Mouse (Mus musculus) heart, embryonic 13.5 days (tissue): ENCODE data around the gene Sgcd. TPM values are rescaled to one million over a fixed set of nuclear protein-coding genes. Genes with fewer than 3 reads are reported as not detected.

Experiments
- ATAC-seq: fragments of 200-750 bp; cut with Nextera tagmentation; 2 replicates; pipeline ENCODE4 v1.8.0; 2017; ENCODE audit warnings: moderate TSS enrichment; ENCODE audit not compliant: insufficient number of reproducible peaks, low FRiP score, low TSS enrichment; ENCODE audit errors: extremely low read depth
- H3K27ac ChIP-seq: fragments of 300-500 bp; sonication (generic); replicated peaks from 2 replicates; pipeline ENCODE4 v1.5.1; 2015; ENCODE audit warnings: moderate library complexity, mild to moderate bottlenecking, inconsistent platforms
- H3K27me3 ChIP-seq: fragments of 300-500 bp; sonication (generic); replicated peaks from 2 replicates; pipeline ENCODE4 v1.6.1; 2015; ENCODE audit warnings: mild to moderate bottlenecking, inconsistent platforms
- H3K36me3 ChIP-seq: fragments of 300-500 bp; sonication (generic); 2 replicates; pipeline ENCODE4 v1.6.1; 2015; ENCODE audit warnings: mild to moderate bottlenecking, inconsistent platforms
- H3K4me1 ChIP-seq: fragments of 300-500 bp; sonication (generic); 2 replicates; pipeline ENCODE4 v1.6.1; 2015; ENCODE audit warnings: inconsistent platforms
- H3K4me2 ChIP-seq: fragments of 300-500 bp; sonication (generic); 2 replicates; pipeline ENCODE4 v1.6.1; 2015; ENCODE audit warnings: inconsistent platforms, mild to moderate bottlenecking, moderate library complexity
- H3K4me3 ChIP-seq: fragments of 300-500 bp; sonication (generic); 2 replicates; pipeline ENCODE4 v1.5.1; 2015; ENCODE audit warnings: moderate library complexity, mild to moderate bottlenecking, inconsistent platforms
- H3K9ac ChIP-seq: fragments of 300-500 bp; sonication (generic); 2 replicates; pipeline ENCODE4 v1.6.1; 2015; ENCODE audit warnings: inconsistent platforms, mild to moderate bottlenecking, moderate library complexity
- H3K9me3 ChIP-seq: fragments of 300-500 bp; sonication (generic); 2 replicates; pipeline ENCODE4 v1.6.1; 2016; ENCODE audit warnings: inconsistent platforms
- WGBS: fragments of 180-500 bp; shearing (Covaris S2); methylation state at CpG from one replicate; pipeline ENCODE4 v1.1.7; 2015; ENCODE audit warnings: mixed read lengths; 5-methylcytosine and 5-hydroxymethylcytosine counted together
- polyA plus RNA-seq: library from polyadenylated mRNA; unstranded; fragments of >200 nt; fragmentation: Nextera tagmentation; extraction: Ambion mirVana; gene quantifications from 2 replicates; pipeline ENCODE4 v1.2.1, GENCODE M21; 2015

Sgcd gene
- polyA plus RNA-seq, 1 experiment from 2014 or later = 6.0 TPM

- no peak overlapping the region for H3K4me3 ChIP-seq
- H3K4me1 ChIP-seq = peaks cover 11% of the 10 kb centered on the region
- H3K9me3 ChIP-seq = no peaks in the 10 kb centered on the region
- H3K4me2 ChIP-seq = no peak overlapping the region
- H3K27me3 ChIP-seq = no peaks in the 10 kb centered on the region
- H3K9ac ChIP-seq = no peak overlapping the region
- 80% methylated on average over 1 of the region's 1 CpGs for WGBS
- no peak overlapping the region for H3K27ac ChIP-seq
- no peak for ATAC-seq
- no peaks in the 10 kb centered on the region for H3K36me3 ChIP-seq
Observed at GRCm38 (mm10) chr11:47005301-47005875, 983.4 kb downstream of the Sgcd start.

DNA sequence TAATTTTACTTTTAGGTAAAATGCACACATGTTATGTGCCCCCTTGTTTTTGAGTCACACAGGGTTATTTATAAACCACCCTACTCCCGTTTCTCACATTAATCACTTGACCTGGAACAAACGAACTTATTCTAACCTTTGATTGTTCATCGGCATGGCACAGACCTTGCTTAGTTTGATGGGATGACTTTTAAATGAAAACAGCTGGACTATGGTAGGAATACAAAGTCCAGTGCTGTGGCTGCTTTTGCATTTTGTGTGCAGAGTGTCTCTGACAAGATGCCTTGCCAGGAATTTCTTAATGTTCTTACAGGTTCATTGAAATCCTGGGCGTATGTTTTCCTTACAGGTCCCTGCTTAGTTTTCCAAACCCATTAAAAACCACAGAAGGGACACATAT, 1049.5 kb downstream of the Sgcd start:
- Histone ChIP-seq H3K27me3 (no peaks in the 10 kb centered on the region), H3K27ac (no peak overlapping the region), H3K4me1 (no peaks in the 10 kb centered on the region), H3K9ac (no peak overlapping the region), H3K36me3 (no peaks in the 10 kb centered on the region), H3K4me2 (no peak overlapping the region), H3K9me3 (no peaks in the 10 kb centered on the region), H3K4me3 (no peak overlapping the region)
- ATAC-seq = no peak
- 57% methylated on average over 4 of the region's 4 CpGs for WGBS

GRCm38 (mm10) chr11:46924946-46925345, 1063.8 kb downstream of the Sgcd start:
- Histone ChIP-seq H3K4me1 (no peaks in the 10 kb centered on the region), H3K4me3 (no peak overlapping the region), H3K27ac (no peak overlapping the region), H3K36me3 (no peaks in the 10 kb centered on the region), H3K9ac (no peak overlapping the region), H3K4me2 (no peak overlapping the region), H3K27me3 (no peaks in the 10 kb centered on the region), H3K9me3 (no peaks in the 10 kb centered on the region)
- 56% methylated on average over 1 of the region's 1 CpGs for WGBS
- ATAC-seq = no peak

GRCm38 (mm10) chr11:46920244-46920643, 1068.5 kb downstream of the Sgcd start:
- Histone ChIP-seq H3K27ac (no peak overlapping the region), H3K27me3 (no peaks in the 10 kb centered on the region), H3K4me1 (no peaks in the 10 kb centered on the region), H3K36me3 (no peaks in the 10 kb centered on the region), H3K4me3 (no peak overlapping the region), H3K9ac (no peak overlapping the region), H3K9me3 (no peaks in the 10 kb centered on the region), H3K4me2 (no peak overlapping the region)
- no peak for ATAC-seq
- WGBS = 81% methylated on average over 1 of the region's 1 CpGs

- Histone ChIP-seq H3K36me3 (no peaks in the 10 kb centered on the region), H3K27ac (no peak overlapping the region), H3K4me2 (no peak overlapping the region), H3K4me3 (no peak overlapping the region), H3K9ac (no peak overlapping the region), H3K27me3 (no peaks in the 10 kb centered on the region), H3K9me3 (no peaks in the 10 kb centered on the region), H3K4me1 (no peaks in the 10 kb centered on the region)
- ATAC-seq = no peak
- WGBS = 60% methylated on average over 5 of the region's 5 CpGs
Observed at GRCm38 (mm10) chr11:46912656-46913237, 1076.0 kb downstream of the Sgcd start.

DNA sequence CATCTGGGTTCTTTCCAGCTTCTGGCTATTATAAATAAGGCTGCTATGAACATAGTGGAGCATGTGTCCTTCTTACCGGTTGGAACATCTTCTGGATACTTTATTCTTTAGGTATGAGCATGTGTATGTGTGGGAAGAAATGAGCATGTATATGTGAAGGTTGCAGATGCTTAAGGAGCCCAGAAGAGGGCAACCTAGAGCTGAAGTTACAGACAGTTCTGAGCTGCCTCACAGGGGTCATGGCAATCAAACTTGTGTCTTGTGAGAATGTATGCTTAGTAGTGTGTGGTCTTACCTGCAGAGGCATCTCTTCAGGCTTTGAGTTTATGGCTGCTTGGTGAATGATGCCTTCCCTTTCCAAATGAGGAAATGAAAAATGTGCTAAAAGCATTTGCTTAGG, 1084.5 kb downstream of the Sgcd start:
- Histone ChIP-seq H3K9ac (no peak overlapping the region), H3K4me1 (no peaks in the 10 kb centered on the region), H3K4me2 (no peak overlapping the region), H3K27ac (no peak overlapping the region), H3K9me3 (peaks cover 5% of the 10 kb centered on the region), H3K27me3 (no peaks in the 10 kb centered on the region), H3K36me3 (no peaks in the 10 kb centered on the region), H3K4me3 (no peak overlapping the region)
- no peak for ATAC-seq
- 78% methylated on average over 1 of the region's 1 CpGs for WGBS

GRCm38 (mm10) chr11:46889093-46889492, 1099.7 kb downstream of the Sgcd start:
- Histone ChIP-seq H3K4me1 (no peaks in the 10 kb centered on the region), H3K4me2 (no peak overlapping the region), H3K27ac (no peak overlapping the region), H3K9ac (no peak overlapping the region), H3K27me3 (no peaks in the 10 kb centered on the region), H3K36me3 (no peaks in the 10 kb centered on the region), H3K9me3 (no peaks in the 10 kb centered on the region), H3K4me3 (no peak overlapping the region)
- ATAC-seq = no peak
- WGBS = 75% methylated on average over 3 of the region's 3 CpGs

DNA sequence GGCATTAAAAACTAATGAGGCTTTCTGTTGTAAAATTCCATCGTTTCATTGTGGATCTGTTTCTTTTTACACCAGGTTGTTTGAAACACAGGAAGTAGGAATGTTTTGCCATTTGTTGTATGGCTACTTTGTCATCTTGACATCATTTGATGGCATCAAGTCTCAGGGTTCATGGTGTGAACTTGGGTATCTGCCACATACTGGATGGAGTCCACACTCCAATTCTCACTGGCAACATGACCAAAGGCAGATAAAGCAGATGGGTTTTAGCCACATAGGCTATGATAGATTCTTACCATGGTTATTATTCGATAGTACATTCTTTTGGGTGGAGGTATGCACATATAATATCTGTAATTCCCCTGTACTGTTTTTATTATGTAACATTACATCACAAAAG, 1106.3 kb downstream of the Sgcd start:
- 56% methylated on average over 2 of the region's 2 CpGs for WGBS
- H3K9ac ChIP-seq = no peak overlapping the region
- no peaks in the 10 kb centered on the region for H3K9me3 ChIP-seq
- no peak for ATAC-seq
- no peak overlapping the region for H3K4me2 ChIP-seq
- no peaks in the 10 kb centered on the region for H3K27me3 ChIP-seq
- no peaks in the 10 kb centered on the region for H3K36me3 ChIP-seq
- no peak overlapping the region for H3K4me3 ChIP-seq
- H3K4me1 ChIP-seq = no peaks in the 10 kb centered on the region
- H3K27ac ChIP-seq = no peak overlapping the region

- Histone ChIP-seq H3K9me3 (no peaks in the 10 kb centered on the region), H3K4me1 (no peaks in the 10 kb centered on the region), H3K4me2 (no peak overlapping the region), H3K36me3 (no peaks in the 10 kb centered on the region), H3K27me3 (no peaks in the 10 kb centered on the region), H3K9ac (no peak overlapping the region), H3K27ac (no peak overlapping the region), H3K4me3 (no peak overlapping the region)
- no peak for ATAC-seq
- 70% methylated on average over 1 of the region's 1 CpGs for WGBS
Observed at GRCm38 (mm10) chr11:46875774-46876173, 1113.0 kb downstream of the Sgcd start.

- H3K27ac ChIP-seq = no peak overlapping the region
- ATAC-seq = no peak
- H3K4me3 ChIP-seq = no peak overlapping the region
- 70% methylated on average over 7 of the region's 7 CpGs for WGBS
- H3K36me3 ChIP-seq = no peaks in the 10 kb centered on the region
- no peaks in the 10 kb centered on the region for H3K4me1 ChIP-seq
- H3K27me3 ChIP-seq = no peaks in the 10 kb centered on the region
- no peak overlapping the region for H3K4me2 ChIP-seq
- no peak overlapping the region for H3K9ac ChIP-seq
- H3K9me3 ChIP-seq = no peaks in the 10 kb centered on the region
Observed at GRCm38 (mm10) chr11:46868594-46868993, 1120.2 kb downstream of the Sgcd start.

GRCm38 (mm10) chr11:46864809-46865208, 1124.0 kb downstream of the Sgcd start:
- no peak for ATAC-seq
- WGBS = 72% methylated on average over 1 of the region's 1 CpGs

GRCm38 (mm10) chr11:46848221-46848971, 1140.4 kb downstream of the Sgcd start:
- H3K4me2 ChIP-seq = no peak overlapping the region
- 34% methylated on average over 8 of the region's 8 CpGs for WGBS
- H3K27me3 ChIP-seq = no peaks in the 10 kb centered on the region
- H3K4me1 ChIP-seq = no peaks in the 10 kb centered on the region
- H3K9ac ChIP-seq = no peak overlapping the region
- H3K36me3 ChIP-seq = no peaks in the 10 kb centered on the region
- no peak for ATAC-seq
- no peak overlapping the region for H3K4me3 ChIP-seq
- H3K9me3 ChIP-seq = no peaks in the 10 kb centered on the region
- no peak overlapping the region for H3K27ac ChIP-seq

More at GRCm38 (mm10) chr11:46864809-46865208, 1124.0 kb downstream of the Sgcd start:
- Histone ChIP-seq H3K27ac (no peak overlapping the region), H3K4me2 (no peak overlapping the region), H3K4me1 (no peaks in the 10 kb centered on the region), H3K9ac (no peak overlapping the region), H3K36me3 (no peaks in the 10 kb centered on the region), H3K27me3 (no peaks in the 10 kb centered on the region), H3K9me3 (no peaks in the 10 kb centered on the region), H3K4me3 (no peak overlapping the region)
